Mouse (Mus musculus) CH12.LX (cell line): ENCODE data around the gene Myod1. TPM values are rescaled to one million over a fixed set of nuclear protein-coding genes. Genes with fewer than 3 reads are reported as not detected.

ENCODE experiments used
- DNase-seq: peaks from one replicate; pipeline ENCODE4 v3.0.0-alpha.2; 2013; ENCODE audit errors: extremely low read depth
- H3K27ac ChIP-seq: 2 replicates; pipeline ENCODE4 v1.5.1; 2012; ENCODE audit warnings: low read depth, mild to moderate bottlenecking, control low read depth, moderate library complexity; ENCODE audit not compliant: insufficient read depth
- H3K27me3 ChIP-seq: replicated peaks from 2 replicates; pipeline ENCODE3; 2012; ENCODE audit warnings: inconsistent platforms
- H3K36me3 ChIP-seq, 2 experiments: replicated peaks in 1 of 2; 2 replicates each; pipeline versions ENCODE3 to v1.6.1; 2012; ENCODE audit warnings: inconsistent platforms in 1 of 2, low read length in 1 of 2, mild to moderate bottlenecking in 1 of 2, mixed read lengths in 1 of 2, moderate library complexity in 1 of 2; ENCODE audit not compliant: control insufficient read depth in 1 of 2, insufficient read depth in 1 of 2
- H3K4me1 ChIP-seq, 2 experiments: 2 replicates each; pipeline ENCODE4 v1.6.1; 2012; ENCODE audit warnings: inconsistent platforms in 1 of 2, moderate library complexity in 1 of 2; ENCODE audit not compliant: insufficient read depth in 2 of 2, control insufficient read depth in 1 of 2
- H3K4me2 ChIP-seq: 2 replicates; pipeline ENCODE4 v1.6.1; 2012; ENCODE audit warnings: low read depth, mild to moderate bottlenecking, control low read depth; ENCODE audit not compliant: poor library complexity, insufficient read depth, severe bottlenecking
- H3K4me3 ChIP-seq, 3 experiments: fragments of 150-350 bp in 1 of 3; sonication (generic) in 1 of 3; replicated peaks in 1 of 3; 2 replicates each; pipeline versions ENCODE3 to v1.5.1; 2011 to 2012; ENCODE audit warnings: low read depth in 2 of 3, low read length in 2 of 3, mild to moderate bottlenecking in 2 of 3, moderate library complexity in 2 of 3, control low read depth in 1 of 3, improper control_type of control experiment in 1 of 3, inconsistent platforms in 1 of 3, mixed read lengths in 1 of 3; ENCODE audit not compliant: poor library complexity in 1 of 3
- H3K79me2 ChIP-seq: replicated peaks from 2 replicates; pipeline ENCODE4 v1.6.1; 2012; ENCODE audit warnings: mild to moderate bottlenecking, moderate library complexity; ENCODE audit not compliant: control insufficient read depth, poor library complexity, insufficient read depth, severe bottlenecking; ENCODE audit errors: extremely low read depth
- H3K9ac ChIP-seq: 2 replicates; pipeline ENCODE4 v1.6.1; 2012; ENCODE audit warnings: low read depth, mild to moderate bottlenecking, control low read depth, moderate library complexity; ENCODE audit not compliant: insufficient read depth
- H3K9me3 ChIP-seq: replicated peaks from 2 replicates; pipeline ENCODE3; 2012; ENCODE audit warnings: low read length, inconsistent platforms, mixed read lengths
- BHLHE40 ChIP-seq: IDR thresholded peaks from 2 replicates; pipeline ENCODE4 v1.6.1; 2011; ENCODE audit warnings: mild to moderate bottlenecking, low read depth, low read length, improper control_type of control experiment
- CHD1 ChIP-seq: IDR thresholded peaks from 2 replicates; pipeline ENCODE4 v1.6.1; 2012; ENCODE audit warnings: low read depth, low read length, improper control_type of control experiment, inconsistent platforms
- CHD2 ChIP-seq: IDR thresholded peaks from 2 replicates; pipeline ENCODE4 v1.6.1; 2011; ENCODE audit warnings: low read length, improper control_type of control experiment
- E2F4 ChIP-seq: IDR thresholded peaks from 2 replicates; pipeline ENCODE4 v1.6.1; 2011; ENCODE audit warnings: low read depth, low read length, improper control_type of control experiment; ENCODE audit not compliant: insufficient replicate concordance
- ELF1 ChIP-seq: IDR thresholded peaks from 2 replicates; pipeline ENCODE4 v1.6.1; 2014; ENCODE audit warnings: low read depth, mild to moderate bottlenecking, inconsistent platforms, low read length, improper control_type of control experiment
- EP300 ChIP-seq: IDR thresholded peaks from 2 replicates; pipeline ENCODE4 v1.6.1; 2011; ENCODE audit warnings: low read length, improper control_type of control experiment
- ETS1 ChIP-seq: conservative IDR thresholded peaks from 2 replicates; pipeline ENCODE4 v1.6.1; 2012; ENCODE audit warnings: low read depth, mild to moderate bottlenecking, inconsistent platforms, low read length, improper control_type of control experiment, moderate library complexity
- IRF4 ChIP-seq: IDR thresholded peaks from 2 replicates; pipeline ENCODE4 v1.6.1; 2014; ENCODE audit warnings: low read depth, mild to moderate bottlenecking, inconsistent platforms, low read length, improper control_type of control experiment
- JUN ChIP-seq: IDR thresholded peaks from 2 replicates; pipeline ENCODE4 v1.6.1; 2011; ENCODE audit warnings: low read depth, mild to moderate bottlenecking, low read length, improper control_type of control experiment, moderate library complexity; ENCODE audit not compliant: insufficient read depth
- JUND ChIP-seq: conservative IDR thresholded peaks from 2 replicates; pipeline ENCODE4 v1.6.1; 2011; ENCODE audit warnings: low read depth, low read length, improper control_type of control experiment
- MAFK ChIP-seq: IDR thresholded peaks from 2 replicates; pipeline ENCODE4 v1.6.1; 2011; ENCODE audit warnings: low read length, improper control_type of control experiment; ENCODE audit not compliant: insufficient replicate concordance
- MAX ChIP-seq: IDR thresholded peaks from 2 replicates; pipeline ENCODE4 v1.6.1; 2011; ENCODE audit warnings: low read length, improper control_type of control experiment
- MXI1 ChIP-seq: IDR thresholded peaks from 2 replicates; pipeline ENCODE4 v1.6.1; 2011; ENCODE audit warnings: mild to moderate bottlenecking, low read depth, low read length, improper control_type of control experiment
- MYC ChIP-seq: IDR thresholded peaks from 2 replicates; pipeline ENCODE4 v1.6.1; 2011; ENCODE audit warnings: low read depth, mild to moderate bottlenecking, improper control_type of control experiment, low read length
- NRF1 ChIP-seq: IDR thresholded peaks from 2 replicates; pipeline ENCODE4 v1.6.1; 2014; ENCODE audit warnings: low read depth, mild to moderate bottlenecking, inconsistent platforms, low read length, improper control_type of control experiment, moderate library complexity
- PAX5 ChIP-seq: IDR thresholded peaks from 2 replicates; pipeline ENCODE4 v1.6.1; 2012; ENCODE audit warnings: low read length, inconsistent platforms, mixed read lengths
- POLR2A ChIP-seq: IDR thresholded peaks from 2 replicates; pipeline ENCODE4 v1.6.1; 2011; ENCODE audit warnings: low read depth, mild to moderate bottlenecking, improper control_type of control experiment, low read length
- POLR2AphosphoS2 ChIP-seq: IDR thresholded peaks from 2 replicates; pipeline ENCODE4 v1.6.1; 2011; ENCODE audit warnings: low read depth, low read length, improper control_type of control experiment
- RAD21 ChIP-seq: IDR thresholded peaks from 2 replicates; pipeline ENCODE4 v1.6.1; 2011; ENCODE audit warnings: low read depth, mild to moderate bottlenecking, low read length, improper control_type of control experiment, moderate library complexity
- RCOR1 ChIP-seq: conservative IDR thresholded peaks from 2 replicates; pipeline ENCODE4 v1.6.1; 2012; ENCODE audit warnings: low read depth, mild to moderate bottlenecking, inconsistent platforms, low read length, improper control_type of control experiment
- SIN3A ChIP-seq: IDR thresholded peaks from 2 replicates; pipeline ENCODE4 v1.6.1; 2012; ENCODE audit warnings: low read length, improper control_type of control experiment, inconsistent platforms
- SMC3 ChIP-seq: IDR thresholded peaks from 2 replicates; pipeline ENCODE4 v1.6.1; 2011; ENCODE audit warnings: low read depth, low read length, improper control_type of control experiment
- TBP ChIP-seq: conservative IDR thresholded peaks from 2 replicates; pipeline ENCODE4 v1.6.1; 2011; ENCODE audit warnings: low read depth, low read length, improper control_type of control experiment
- TCF12 ChIP-seq: IDR thresholded peaks from 2 replicates; pipeline ENCODE4 v1.6.1; 2014; ENCODE audit warnings: low read depth, mild to moderate bottlenecking, inconsistent platforms, low read length, improper control_type of control experiment
- UBTF ChIP-seq: IDR thresholded peaks from 2 replicates; pipeline ENCODE4 v1.6.1; 2012; ENCODE audit warnings: low read depth, mild to moderate bottlenecking, inconsistent platforms, low read length, improper control_type of control experiment, moderate library complexity
- USF1 ChIP-seq: IDR thresholded peaks from 2 replicates; pipeline ENCODE4 v1.6.1; 2014; ENCODE audit warnings: low read depth, mild to moderate bottlenecking, inconsistent platforms, low read length, improper control_type of control experiment
- USF2 ChIP-seq: conservative IDR thresholded peaks from 2 replicates; pipeline ENCODE4 v1.6.1; 2011; ENCODE audit warnings: low read depth, low read length, improper control_type of control experiment
- ZKSCAN1 ChIP-seq: IDR thresholded peaks from 2 replicates; pipeline ENCODE4 v1.6.1; 2012; ENCODE audit warnings: low read depth, inconsistent platforms, low read length, improper control_type of control experiment, borderline replicate concordance
- ZMIZ1 ChIP-seq: IDR thresholded peaks from 2 replicates; pipeline ENCODE4 v1.6.1; 2012; ENCODE audit warnings: low read depth, mild to moderate bottlenecking, inconsistent platforms, low read length, improper control_type of control experiment
- dilution Hi-C: fragments of 300-500 bp; cut with MboI; formaldehyde crosslinking; loops from 2 replicates; pipeline ENCODE4 v1.14.3; 2020; ENCODE audit warnings: low sequenced_read_pairs; ENCODE audit not compliant: extremely low pct_unique_long_range_greater_than_20kb, extremely low pct_ligation_motif_present
- in situ Hi-C: fragments of 300-500 bp; cut with MboI; formaldehyde crosslinking; loops from 3 replicates; pipeline ENCODE4 v1.14.3; 2019; ENCODE audit warnings: low sequenced_read_pairs, low pct_ligation_motif_present, low pct_unique_long_range_greater_than_20kb, mixed read lengths
- polyA plus RNA-seq: library from polyadenylated mRNA; unstranded; fragments of >175 nt; gene quantifications from 2 replicates; pipeline ENCODE4 v1.2.1, GENCODE M21; 2012; ENCODE audit warnings: low read depth; ENCODE audit not compliant: insufficient read length
- total RNA-seq, 2 experiments: library from RNA; depleted of rRNA; stranded (reverse); fragments of 300-350 nt in 1 of 2; fragments of >200 nt in 1 of 2; gene quantifications; 2 replicates each; pipeline ENCODE4 v1.2.3; 2012 to 2014

Gene Myod1
- total and polyA plus RNA-seq, 3 experiments = not detected

DNA sequence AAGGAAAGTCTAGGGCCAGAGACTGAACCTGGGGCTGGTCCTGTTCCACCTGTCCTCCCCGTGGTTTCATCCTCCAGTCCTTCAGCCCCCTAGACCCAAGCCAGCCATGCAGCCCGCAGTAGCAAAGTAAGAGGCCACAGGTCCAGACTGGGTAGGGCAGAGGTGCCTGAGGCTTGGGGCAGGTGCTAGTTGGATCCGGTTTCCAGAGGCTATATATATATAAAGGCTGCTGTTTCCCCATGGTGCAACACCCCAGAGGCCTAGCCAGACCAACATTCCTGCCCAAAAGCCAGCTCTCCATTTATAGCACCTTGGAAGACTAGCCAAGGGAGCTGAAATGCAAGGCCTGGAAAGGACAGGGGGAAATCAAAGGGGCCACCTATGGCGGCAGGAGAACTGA, 5.2 kb upstream of the Myod1 start:
- Histone ChIP-seq H3K4me3 (no peak overlapping the region), H3K27me3 (peaks cover 89% of the 10 kb centered on the region), H3K4me1 (no peaks in the 10 kb centered on the region), H3K36me3 (no peaks in the 10 kb centered on the region), H3K27ac (no peak overlapping the region), H3K9ac (no peak overlapping the region), H3K9me3 (peaks cover 6% of the 10 kb centered on the region), H3K79me2 (no peaks in the 10 kb centered on the region), H3K4me2 (no peak overlapping the region)
- dilution Hi-C loops = no loop called here
- in situ Hi-C loops = loop anchor here (5.0 kb wide), 1 partner anchor 99 kb away; no protein-coding TSS in a partner anchor
- no peak for DNase-seq
- no peak for TF ChIP-seq JUN
- TF ChIP-seq SMC3 = no peak
- no peak for TF ChIP-seq UBTF
- TF ChIP-seq ZKSCAN1 = no peak
- TF ChIP-seq MXI1 = no peak
- no peak for TF ChIP-seq POLR2A
- no peak for TF ChIP-seq POLR2AphosphoS2
- TF ChIP-seq MAFK = no peak
- no peak for TF ChIP-seq PAX5
- no peak for TF ChIP-seq BHLHE40
- no peak for TF ChIP-seq NRF1
- TF ChIP-seq EP300 = no peak
- no peak for TF ChIP-seq MAX
- TF ChIP-seq JUND = no peak
- no peak for TF ChIP-seq ELF1
- TF ChIP-seq TBP = no peak
- no peak for TF ChIP-seq TCF12

DNA sequence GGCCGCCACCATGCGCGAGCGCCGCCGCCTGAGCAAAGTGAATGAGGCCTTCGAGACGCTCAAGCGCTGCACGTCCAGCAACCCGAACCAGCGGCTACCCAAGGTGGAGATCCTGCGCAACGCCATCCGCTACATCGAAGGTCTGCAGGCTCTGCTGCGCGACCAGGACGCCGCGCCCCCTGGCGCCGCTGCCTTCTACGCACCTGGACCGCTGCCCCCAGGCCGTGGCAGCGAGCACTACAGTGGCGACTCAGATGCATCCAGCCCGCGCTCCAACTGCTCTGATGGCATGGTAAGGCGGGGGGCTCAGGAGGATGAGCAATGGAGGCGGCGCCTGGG, 703 bp downstream of the Myod1 start:
- Histone ChIP-seq H3K4me3 (no peak overlapping the region), H3K27me3 (peaks cover 69% of the 10 kb centered on the region), H3K79me2 (no peaks in the 10 kb centered on the region), H3K27ac (no peak overlapping the region), H3K36me3 (no peaks in the 10 kb centered on the region), H3K4me2 (no peak overlapping the region), H3K4me1 (peaks cover 8 to 22% of the 10 kb centered on the region in 2 experiments), H3K9me3 (peaks cover 5% of the 10 kb centered on the region), H3K9ac (no peak overlapping the region)
- dilution Hi-C loops (no loop called here), in situ Hi-C loops (no loop called here)
- DNase-seq = no peak
- TF ChIP-seq USF2 = no peak
- no peak for TF ChIP-seq UBTF
- no peak for TF ChIP-seq SIN3A
- no peak for TF ChIP-seq USF1
- TF ChIP-seq E2F4 = no peak
- no peak for TF ChIP-seq CHD1
- TF ChIP-seq MYC = no peak
- no peak for TF ChIP-seq EP300
- no peak for TF ChIP-seq CHD2
- TF ChIP-seq RCOR1 = no peak
- no peak for TF ChIP-seq ZMIZ1
- no peak for TF ChIP-seq IRF4
- TF ChIP-seq RAD21 = no peak
- TF ChIP-seq ETS1 = no peak
